Mouse (Mus musculus) T-cell, adult 2 months (primary cell): ENCODE measurements around the gene Ccdc63.
A peak's percentile ranks its signal among the peaks of the same experiment; 100 is the strongest.

ENCODE experiments used
- DNase-seq: peaks from one replicate; pipeline ENCODE4 v3.0.0; 2022; ENCODE audit warnings: low spot score

The Ccdc63 gene

DNA sequence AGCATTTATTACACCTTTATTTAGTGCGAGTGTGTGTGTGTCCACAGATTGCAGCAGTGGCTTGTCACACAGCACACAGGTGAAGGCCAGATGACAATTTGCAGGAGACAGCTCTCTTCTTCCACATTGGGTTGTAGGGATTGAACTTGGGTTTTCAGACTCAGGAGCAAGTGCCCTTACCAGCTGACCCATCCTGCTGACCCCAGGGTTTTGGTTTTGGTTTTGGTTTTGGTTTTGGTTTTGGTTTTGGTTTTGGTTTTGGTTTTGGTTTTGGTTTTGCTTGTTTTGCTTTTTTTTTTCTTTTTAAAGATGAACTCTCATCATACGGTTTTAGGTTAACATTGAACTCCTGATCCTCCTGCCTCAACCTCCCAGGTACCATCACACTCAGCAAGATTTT lies 57.3 kb downstream of the Ccdc63 start:
- no peak for DNase-seq

DNA sequence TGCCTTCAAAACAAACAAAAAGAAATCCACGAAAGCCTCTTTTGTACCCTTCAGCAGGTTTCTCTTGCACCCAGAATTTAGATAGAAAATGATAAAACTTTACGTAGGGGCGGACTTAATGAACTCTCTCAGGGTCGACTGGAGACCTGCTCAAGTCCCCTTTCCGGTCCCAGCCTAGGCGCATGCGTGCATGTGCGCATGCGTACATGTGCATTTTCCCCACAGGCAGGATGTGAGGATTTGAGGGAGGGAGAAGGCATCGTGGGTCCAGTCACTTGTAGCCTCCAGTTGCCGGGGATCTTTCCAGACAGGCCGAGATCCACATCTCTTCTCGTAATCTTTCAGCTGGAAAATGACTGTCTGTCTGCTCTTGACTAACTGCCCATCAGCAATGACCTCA lies 59.2 kb downstream of the Ccdc63 start:
- no peak for DNase-seq

DNA sequence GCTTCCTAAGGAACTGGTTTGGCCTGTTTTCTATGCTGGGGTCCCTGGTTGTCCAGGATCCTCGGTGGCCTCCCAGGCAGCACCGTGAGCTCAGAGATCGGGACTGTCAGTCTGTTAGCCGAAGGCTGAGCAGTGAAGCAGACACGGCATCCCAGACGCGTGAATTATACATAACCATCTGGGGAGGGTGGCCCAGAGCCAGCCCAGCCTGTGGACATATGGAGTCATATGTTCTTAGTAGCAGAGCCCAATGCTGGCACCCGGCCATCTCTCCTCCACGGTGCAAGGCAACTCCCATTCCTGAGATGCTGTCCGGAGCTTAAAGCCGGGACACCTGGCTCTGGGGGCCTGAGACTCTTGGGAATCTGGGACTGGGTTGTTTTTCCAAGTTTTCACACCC lies 59.7 kb downstream of the Ccdc63 start:
- DNase-seq: no peak

DNA sequence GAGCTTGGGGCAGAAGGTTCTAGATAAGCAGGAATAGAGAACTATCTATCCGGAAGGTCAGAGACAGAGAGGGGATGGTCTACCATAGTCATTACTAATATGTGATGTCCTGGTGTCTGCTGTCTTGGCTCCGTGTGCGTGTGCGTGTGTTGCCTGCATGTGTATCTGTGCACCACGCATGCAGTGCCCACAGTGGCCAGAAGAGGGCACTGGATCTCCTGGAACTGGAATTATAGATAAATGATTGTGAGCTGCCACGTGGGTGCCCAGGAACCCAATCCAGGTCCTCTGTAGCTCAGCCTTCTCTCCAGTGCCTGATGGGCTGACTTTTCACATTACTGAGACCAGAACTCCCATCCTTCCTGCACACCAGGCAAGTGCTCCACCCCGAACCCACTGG lies 60.8 kb downstream of the Ccdc63 start:
- no peak for DNase-seq

DNA sequence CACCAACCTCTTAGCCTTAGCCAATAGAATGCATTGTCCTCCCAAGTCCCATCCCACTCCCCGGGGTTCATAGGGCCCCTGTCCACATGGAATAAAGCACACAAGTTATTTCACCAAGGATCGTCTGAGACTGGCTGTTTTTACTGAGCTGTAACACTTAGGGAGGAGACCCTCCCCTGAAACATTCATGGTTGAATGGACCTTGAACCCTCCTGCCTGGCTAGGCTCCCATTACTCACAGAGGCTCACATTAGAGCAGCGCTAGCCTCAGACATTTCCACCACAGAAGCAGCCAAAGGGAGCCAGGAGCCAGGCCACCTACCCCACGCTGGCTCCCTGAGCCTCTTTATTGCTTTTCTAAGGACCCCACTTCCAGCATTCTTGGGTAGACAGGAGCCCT lies 63.4 kb downstream of the Ccdc63 start:
- DNase-seq: no peak

DNA sequence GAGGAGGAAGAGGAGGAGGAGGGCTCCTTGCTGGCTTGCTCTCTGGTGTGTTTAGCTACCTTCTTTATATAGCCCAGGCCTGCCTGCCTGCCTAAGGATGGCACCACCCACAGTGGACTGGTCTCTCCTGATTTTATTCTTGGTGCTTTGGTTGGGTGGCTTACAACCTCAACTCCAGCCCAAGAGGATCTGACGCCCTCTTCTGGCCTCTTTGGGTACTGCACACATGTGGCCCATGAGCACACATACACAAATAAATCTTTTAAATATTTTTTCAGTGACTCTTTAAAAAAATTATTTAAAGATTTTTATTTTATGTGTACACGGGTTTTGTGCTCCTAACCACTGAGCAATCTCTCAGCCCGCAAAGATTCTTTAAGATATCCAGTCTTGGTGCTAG lies 64.9 kb downstream of the Ccdc63 start:
- DNase-seq: no peak

DNA sequence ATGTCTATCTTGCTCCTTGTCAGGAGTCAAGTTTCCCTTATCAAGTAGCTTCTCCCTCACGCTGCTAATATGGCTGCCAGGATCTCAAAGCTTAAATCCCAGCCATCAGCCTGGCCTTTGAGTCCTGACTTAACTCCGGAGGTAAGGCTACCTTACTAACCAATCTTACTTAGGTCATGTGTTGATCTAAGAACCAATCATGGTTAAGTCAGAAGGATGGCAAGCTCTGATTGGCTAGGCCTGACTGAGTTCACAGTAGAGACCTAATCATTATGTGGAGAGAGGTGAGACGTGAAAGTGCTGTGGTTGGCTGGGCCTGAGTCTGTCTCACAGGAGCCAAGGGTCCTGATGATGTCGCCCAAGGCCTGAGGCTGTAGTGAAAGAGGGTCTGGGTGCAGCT lies 68.6 kb downstream of the Ccdc63 start:
- DNase-seq: no peak

DNA sequence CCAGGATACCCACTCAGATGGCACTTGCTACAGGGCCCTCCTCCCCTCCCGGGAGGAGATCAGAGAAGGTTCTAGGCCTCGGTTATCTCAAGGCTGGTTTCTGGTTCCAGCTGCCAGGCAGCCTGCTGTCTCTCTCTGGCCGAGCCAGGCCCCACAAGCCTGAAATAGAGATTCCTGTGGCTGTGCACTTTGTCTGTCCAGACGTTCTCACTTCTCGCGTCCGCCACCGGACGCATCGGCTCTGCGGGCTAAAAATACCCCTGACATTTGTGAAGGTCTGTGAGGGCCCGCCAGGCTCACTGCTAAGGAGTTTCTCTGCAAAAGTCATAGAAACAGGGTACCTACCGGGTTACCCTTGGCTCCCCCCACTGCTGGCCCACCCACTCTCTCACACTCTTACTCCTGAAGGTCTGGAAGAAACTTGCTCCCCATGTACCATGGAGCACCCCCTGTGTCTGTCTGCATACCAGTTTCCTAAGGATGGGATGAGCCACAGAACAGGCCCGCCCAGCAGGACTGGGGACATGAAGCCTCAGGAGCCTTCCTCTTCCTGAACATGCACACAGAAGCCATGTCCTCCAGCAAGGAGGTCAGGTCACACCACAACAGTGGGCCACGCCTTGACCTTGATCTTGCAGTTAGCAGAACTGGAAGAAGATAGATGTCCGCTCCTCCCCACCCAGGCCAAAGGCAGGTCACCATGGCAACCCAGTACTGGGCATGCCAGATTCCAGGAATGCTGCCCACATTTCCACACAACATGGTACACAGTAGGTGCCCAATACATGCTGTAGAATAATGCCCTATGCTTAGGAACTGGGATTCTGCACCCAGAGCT lies 69.4 kb downstream of the Ccdc63 start:
- no peak for DNase-seq

DNA sequence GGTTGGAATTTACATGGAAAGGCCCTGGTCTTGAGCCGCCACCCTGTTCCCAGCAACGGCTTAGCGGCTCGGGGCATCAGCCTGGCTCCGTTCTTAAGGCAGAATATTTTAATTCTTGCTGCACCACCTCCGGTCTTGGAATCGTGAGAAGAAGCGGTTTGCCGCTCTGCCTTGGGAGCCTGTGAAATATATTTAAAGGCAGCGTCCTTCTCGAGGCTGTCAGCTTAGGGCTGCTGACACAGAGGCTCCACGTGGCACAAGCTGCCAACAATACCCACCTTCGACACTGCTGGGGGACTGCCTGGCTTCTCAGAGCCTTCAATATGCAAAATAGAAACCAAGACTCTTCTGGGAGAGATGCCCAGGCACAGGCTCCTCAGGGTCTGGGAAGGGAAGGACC lies 72.1 kb downstream of the Ccdc63 start:
- no peak for DNase-seq

DNA sequence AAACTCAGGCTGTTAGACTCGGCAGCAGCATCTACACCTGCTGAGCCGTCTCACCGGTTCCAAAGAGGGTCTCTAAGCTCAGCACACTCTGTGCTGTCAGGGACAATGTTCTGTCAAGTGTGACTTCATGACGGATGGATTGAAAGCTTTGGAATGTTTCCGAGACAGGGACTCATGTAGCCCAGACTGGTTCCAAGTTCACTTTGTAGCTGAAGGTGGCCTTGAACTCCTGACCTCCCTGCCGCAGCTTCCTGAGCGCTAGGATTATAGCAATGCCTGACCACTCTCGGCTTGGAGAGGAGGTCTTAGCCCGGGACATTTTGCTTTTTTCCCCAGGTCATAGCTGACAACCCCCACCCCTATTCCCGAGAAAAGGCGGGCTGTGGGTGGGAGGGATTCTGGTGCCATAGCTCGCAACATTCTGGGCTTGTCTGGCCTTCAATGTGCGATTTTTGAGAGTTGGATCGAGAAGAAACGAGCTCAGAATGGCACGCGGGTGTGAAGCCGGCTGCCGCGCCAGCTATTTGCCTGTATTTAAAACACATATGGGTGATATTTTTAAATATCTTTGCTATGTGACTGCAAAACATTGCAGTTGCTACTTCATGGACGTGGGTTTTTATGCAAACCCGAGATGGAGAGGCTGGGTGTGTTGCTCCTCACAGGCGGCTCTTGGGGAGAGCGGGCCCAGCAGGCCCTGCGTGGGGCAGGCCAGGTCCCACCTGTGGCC lies 77.3 kb downstream of the Ccdc63 start:
- DNase-seq: no peak

DNA sequence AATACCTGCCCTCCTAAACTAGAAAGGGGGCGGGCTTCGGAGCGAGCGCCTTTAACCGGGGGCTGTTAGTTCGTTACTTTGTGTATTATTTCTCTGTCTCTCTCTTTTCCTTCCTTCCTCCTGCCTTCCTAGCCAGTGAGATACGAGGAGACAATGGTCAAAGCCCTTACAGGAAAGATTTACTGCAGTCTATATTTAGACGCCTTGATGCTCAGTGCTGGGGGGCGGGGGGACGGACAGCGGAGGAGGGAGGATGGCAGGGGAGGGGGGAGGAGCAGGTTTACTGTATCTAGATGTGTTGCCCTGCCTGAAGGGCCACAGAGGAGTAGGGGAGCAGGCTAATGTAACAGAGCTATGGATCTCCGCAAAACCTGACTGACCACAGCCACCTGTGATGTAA lies 78.1 kb downstream of the Ccdc63 start:
- no peak for DNase-seq

DNA sequence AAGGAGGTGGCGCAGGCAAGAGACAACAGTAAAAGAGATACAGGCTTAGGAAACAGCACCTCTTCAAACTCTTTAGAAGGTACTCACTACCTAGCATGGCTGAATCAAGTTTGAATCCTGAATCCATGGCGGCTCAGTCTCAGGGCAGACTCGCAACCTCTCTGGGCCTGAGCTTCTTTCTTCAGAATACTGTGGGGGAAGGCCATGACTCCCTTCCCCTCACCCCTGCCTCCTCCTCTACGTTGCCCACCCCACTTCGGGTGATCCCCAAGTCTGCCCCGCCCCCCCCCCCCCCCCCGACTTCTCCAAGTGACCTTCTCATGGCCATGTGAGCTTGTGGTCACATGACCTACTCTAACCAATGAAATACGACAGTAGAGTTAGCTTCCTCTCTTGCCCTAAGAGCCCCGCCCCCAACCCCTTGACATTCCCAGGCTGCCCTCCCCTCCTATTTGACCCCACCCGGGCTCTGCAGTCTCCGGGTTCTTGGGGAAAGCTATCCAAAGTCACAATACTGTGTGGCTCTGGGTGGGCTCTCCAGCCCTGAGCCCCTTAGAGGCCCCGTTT lies 79.8 kb downstream of the Ccdc63 start:
- no peak for DNase-seq

DNA sequence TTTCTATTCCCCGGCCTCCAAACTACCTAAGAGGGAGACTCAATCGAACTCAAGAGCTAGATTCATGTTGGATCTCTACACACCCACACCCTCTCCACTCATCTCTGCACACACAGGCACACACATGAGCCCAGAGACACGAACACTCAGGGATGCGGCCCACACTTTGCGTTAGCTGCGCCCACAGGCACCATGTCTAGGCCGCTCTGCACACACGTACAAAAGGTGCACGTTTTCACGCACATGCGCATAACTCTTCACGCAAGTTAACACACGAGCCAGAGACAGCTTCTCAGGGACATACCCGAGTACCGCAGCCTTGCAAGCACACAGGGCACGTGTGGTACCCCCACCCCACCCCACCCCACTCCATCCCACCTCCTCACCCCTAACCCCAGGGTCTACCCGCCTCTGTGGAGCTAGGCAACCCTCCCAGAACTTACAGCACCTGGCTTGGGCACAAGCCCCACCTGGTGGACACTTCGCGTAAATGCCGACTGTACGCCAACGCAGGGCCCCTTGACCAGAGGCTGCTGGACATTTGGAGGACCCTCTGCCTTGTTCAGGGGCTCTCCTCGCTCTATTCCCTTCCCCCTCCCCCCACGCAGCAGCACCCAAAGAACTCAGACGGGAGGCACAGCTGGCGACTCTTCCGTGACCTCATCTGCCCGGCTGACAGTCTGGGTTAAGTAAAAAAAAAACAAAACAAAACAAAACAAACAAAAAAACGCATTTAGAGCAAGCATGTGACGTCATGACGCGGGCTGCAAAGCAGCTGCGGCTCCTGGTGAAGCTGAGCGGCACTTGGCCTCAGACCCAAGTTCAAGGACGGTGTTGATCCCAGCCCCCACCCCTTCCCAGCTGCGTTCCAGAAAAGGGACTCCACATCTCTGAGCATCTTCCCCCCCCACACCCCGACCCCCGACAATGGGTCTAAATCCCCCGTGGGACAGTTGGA lies 81.3 kb downstream of the Ccdc63 start:
- peak; percentile 45 for DNase-seq
